Comparison of ENCODE assay signal across 10 mouse cellular contexts in genomic region chr5:20884036-20884620, GRCm38 (mm10). TPM values are rescaled to one million over a fixed set of nuclear protein-coding genes. Genes with fewer than 3 reads are reported as not detected.
DNase-seq lines count a peak whose midpoint lies in the region; ATAC-seq and TF ChIP-seq lines count a peak whose summit lies in the region.
"Had no signal": no experiment of that assay in that cellular context is flagged by ENCODE, and none has a peak within 500 bp of the region (broad histone marks: within the 10 kb centered on the region; RNA-seq: fewer than 3 reads in every experiment).

No protein-coding gene starts in this region.

- peak overlapping the region; percentile 87 for H3K4me3 ChIP-seq in erythroblast, embryonic 14.5 days (replicated peaks)
- H3K4me3 ChIP-seq in lung, postnatal 0 days (ENCODE audit: low read depth, low read length), result no peak overlapping the region
- H3K4me3 ChIP-seq in lung, adult 2 months (replicated peaks; ENCODE audit: extremely low read depth, low read depth, low read length), result no peak overlapping the region
- H3K4me3 ChIP-seq in limb, embryonic 10.5 days, result 0 out of 2 replicates have a peak overlapping the region, but pooled peaks have one; percentile 88
- H3K4me3 ChIP-seq in neural tube, embryonic 15.5 days (replicated peaks), result no peak overlapping the region

- peaks cover 45% of the 10 kb centered on the region for H3K36me3 ChIP-seq in erythroblast, embryonic 14.5 days (ENCODE audit: control insufficient read depth)
- H3K36me3 ChIP-seq in lung, postnatal 0 days (ENCODE audit: insufficient read depth, low read length), result no peaks in the 10 kb centered on the region
- peaks cover 26% of the 10 kb centered on the region for H3K36me3 ChIP-seq in limb, embryonic 10.5 days
- peaks cover 7% of the 10 kb centered on the region; the same call in 1 of the 2 replicates for H3K36me3 ChIP-seq in neural tube, embryonic 15.5 days

- ATAC-seq in erythroblast, adult 5-6 weeks (replicated peaks; ENCODE audit: low FRiP score, poor library complexity, severe bottlenecking), result no peak
- no peak for ATAC-seq in lung, postnatal 0 days
- ATAC-seq in neural tube, embryonic 15.5 days (ENCODE audit: low FRiP score), result no peak

- H3K9me3 ChIP-seq in erythroblast, embryonic 14.5 days (ENCODE audit: control insufficient read depth, low read length), result no peaks in the 10 kb centered on the region
- H3K9me3 ChIP-seq in lung, postnatal 0 days (ENCODE audit: low read length), result no peaks in the 10 kb centered on the region
- H3K9me3 ChIP-seq in limb, embryonic 10.5 days (replicated peaks), result no peaks in the 10 kb centered on the region
- no peaks in the 10 kb centered on the region for H3K9me3 ChIP-seq in neural tube, embryonic 15.5 days (replicated peaks)

- 60% methylated on average over 4 of the region's 4 CpGs for WGBS in lung, postnatal 0 days
- 65% methylated on average over 4 of the region's 4 CpGs for WGBS in lung, adult 2 months
- WGBS in limb, embryonic 10.5 days, result 75% methylated on average over 4 of the region's 4 CpGs
- 83% methylated on average over 4 of the region's 4 CpGs for WGBS in neural tube, embryonic 15.5 days

- peaks cover 49% of the 10 kb centered on the region for H3K4me1 ChIP-seq in erythroblast, embryonic 14.5 days (ENCODE audit: control insufficient read depth)
- H3K4me1 ChIP-seq in lung, postnatal 0 days (ENCODE audit: insufficient read depth, low read depth, low read length), result peaks cover 7% of the 10 kb centered on the region; the same call in 1 of the 2 replicates
- peaks cover 2% of the 10 kb centered on the region for H3K4me1 ChIP-seq in lung, adult 2 months (ENCODE audit: control insufficient read depth, insufficient read depth, low read length)
- H3K4me1 ChIP-seq in limb, embryonic 10.5 days, result peaks cover 16% of the 10 kb centered on the region
- H3K4me1 ChIP-seq in neural tube, embryonic 15.5 days, result peaks cover 20% of the 10 kb centered on the region

- no peak for TF ChIP-seq POLR2A in lung, adult 2 months (IDR thresholded peaks at IDR 0.05; ENCODE audit: borderline replicate concordance, extremely low read depth, low read depth, low read length)

- no peaks in the 10 kb centered on the region for H3K27me3 ChIP-seq in erythroblast, embryonic 14.5 days (ENCODE audit: control insufficient read depth)
- no peaks in the 10 kb centered on the region for H3K27me3 ChIP-seq in lung, postnatal 0 days (replicated peaks; ENCODE audit: insufficient read depth, low read length)
- no peaks in the 10 kb centered on the region for H3K27me3 ChIP-seq in limb, embryonic 10.5 days (ENCODE audit: low read depth, poor library complexity, severe bottlenecking)
- H3K27me3 ChIP-seq in neural tube, embryonic 15.5 days (replicated peaks), result no peaks in the 10 kb centered on the region

- no peak for TF ChIP-seq CTCF in lung, postnatal 0 days (IDR thresholded peaks at IDR 0.05)
- no peak for TF ChIP-seq CTCF in lung, adult 2 months (IDR thresholded peaks at IDR 0.05; ENCODE audit: insufficient read depth, low read length)

- no peak for TF ChIP-seq EP300 in lung, postnatal 0 days (IDR thresholded peaks at IDR 0.05)

- no peak overlapping the region for H3K4me2 ChIP-seq in lung, postnatal 0 days (replicated peaks; ENCODE audit: low read depth, low read length)
- peak overlapping the region; percentile 69 for H3K4me2 ChIP-seq in neural tube, embryonic 15.5 days

- 0 out of 2 replicates have a peak overlapping the region, but pooled peaks have one; percentile 2 for H3K9ac ChIP-seq in lung, postnatal 0 days (replicated peaks; ENCODE audit: low read depth)
- H3K9ac ChIP-seq in neural tube, embryonic 15.5 days (replicated peaks), result no peak overlapping the region

- DNase-seq in lung, postnatal 0 days (ENCODE audit: low spot score), result no peak
- DNase-seq in lung, adult 2 months, result no peak
- no peak for DNase-seq in limb, embryonic 10.5 days (ENCODE audit: low spot score)
- no peak for DNase-seq in thymus, postnatal 4 days
- no peak for DNase-seq in embryo, embryonic 11 days
- DNase-seq: adrenal gland, adult 8-10 months; B cell, adult 2 months had no signal

- H3K27ac ChIP-seq in lung, postnatal 0 days (ENCODE audit: low read length), result no peak overlapping the region
- no peak overlapping the region for H3K27ac ChIP-seq in limb, embryonic 10.5 days
- no peak overlapping the region for H3K27ac ChIP-seq in neural tube, embryonic 15.5 days (replicated peaks)

RNA-seq across cellular contexts. Expression of gene Tmem60, which starts 2.1 kb away (rescaled TPM):
- 1.1 and 1.2 TPM in 2 replicates for polyA plus RNA-seq in erythroblast, embryonic 14.5 days (2012)
- 16.1 and 37.8 TPM in 2 replicates for total RNA-seq in erythroblast, adult 5-6 weeks (2015; ENCODE audit: low replicate concordance)
- total RNA-seq in erythroblast, adult 5-6 weeks (2017; ENCODE audit: low replicate concordance), result 2.8 and 7.0 TPM in 2 replicates
- 49.7 and 52.2 TPM in 2 replicates for polyA plus RNA-seq in lung, postnatal 0 days (2015; fragmentation: Nextera tagmentation; extraction: Ambion mirVana)
- 7.8 and 12.4 TPM in 2 replicates for polyA plus RNA-seq in lung, adult 2 months (2012; rRNA removed)
- 45.2 and 49.9 TPM in 2 replicates for polyA plus RNA-seq in limb, embryonic 10.5 days (2016; fragmentation: Nextera tagmentation; extraction: Ambion mirVana)
- polyA plus RNA-seq in neural tube, embryonic 15.5 days (2015; fragmentation: Nextera tagmentation; extraction: Ambion mirVana), result 67.5 and 71.1 TPM in 2 replicates

RNA-seq across cellular contexts. Expression of gene Phtf2, which starts 2.2 kb away (rescaled TPM):
- 0.02 and 0.04 TPM in 2 replicates for polyA plus RNA-seq in erythroblast, embryonic 14.5 days (2012)
- 5.8 and 6.5 TPM in 2 replicates for total RNA-seq in erythroblast, adult 5-6 weeks (2015; ENCODE audit: low replicate concordance)
- total RNA-seq in erythroblast, adult 5-6 weeks (2017; ENCODE audit: low replicate concordance), result 5.7 and 6.4 TPM in 2 replicates
- polyA plus RNA-seq in lung, postnatal 0 days (2015; fragmentation: Nextera tagmentation; extraction: Ambion mirVana), result 3.8 and 3.9 TPM in 2 replicates
- 1.00 and 2.7 TPM in 2 replicates for polyA plus RNA-seq in lung, adult 2 months (2012; rRNA removed)
- 20.0 and 20.2 TPM in 2 replicates for polyA plus RNA-seq in limb, embryonic 10.5 days (2016; fragmentation: Nextera tagmentation; extraction: Ambion mirVana)
- 23.8 and 25.5 TPM in 2 replicates for polyA plus RNA-seq in neural tube, embryonic 15.5 days (2015; fragmentation: Nextera tagmentation; extraction: Ambion mirVana)

Comparison
In these comparisons a context has a peak if more than half of its experiments do, and no peak if none do; other contexts are left out.
1. H3K4me3 ChIP-seq: peak in erythroblast, embryonic 14.5 days (single experiment) and limb, embryonic 10.5 days (single experiment); none in lung, postnatal 0 days (single experiment), lung, adult 2 months (single experiment) and neural tube, embryonic 15.5 days (single experiment).